Mouse (Mus musculus): ENCODE measurements around the gene Ank. TPM values are rescaled to one million over a fixed set of nuclear protein-coding genes. Genes with fewer than 3 reads are reported as not detected.
A peak's percentile ranks its signal among the peaks of the same experiment; 100 is the strongest.

The Ank gene
- not detected in 2 replicates for polyA plus RNA-seq (2012; ENCODE audit: insufficient read depth, insufficient read length, low replicate concordance, missing spikeins)

DNA sequence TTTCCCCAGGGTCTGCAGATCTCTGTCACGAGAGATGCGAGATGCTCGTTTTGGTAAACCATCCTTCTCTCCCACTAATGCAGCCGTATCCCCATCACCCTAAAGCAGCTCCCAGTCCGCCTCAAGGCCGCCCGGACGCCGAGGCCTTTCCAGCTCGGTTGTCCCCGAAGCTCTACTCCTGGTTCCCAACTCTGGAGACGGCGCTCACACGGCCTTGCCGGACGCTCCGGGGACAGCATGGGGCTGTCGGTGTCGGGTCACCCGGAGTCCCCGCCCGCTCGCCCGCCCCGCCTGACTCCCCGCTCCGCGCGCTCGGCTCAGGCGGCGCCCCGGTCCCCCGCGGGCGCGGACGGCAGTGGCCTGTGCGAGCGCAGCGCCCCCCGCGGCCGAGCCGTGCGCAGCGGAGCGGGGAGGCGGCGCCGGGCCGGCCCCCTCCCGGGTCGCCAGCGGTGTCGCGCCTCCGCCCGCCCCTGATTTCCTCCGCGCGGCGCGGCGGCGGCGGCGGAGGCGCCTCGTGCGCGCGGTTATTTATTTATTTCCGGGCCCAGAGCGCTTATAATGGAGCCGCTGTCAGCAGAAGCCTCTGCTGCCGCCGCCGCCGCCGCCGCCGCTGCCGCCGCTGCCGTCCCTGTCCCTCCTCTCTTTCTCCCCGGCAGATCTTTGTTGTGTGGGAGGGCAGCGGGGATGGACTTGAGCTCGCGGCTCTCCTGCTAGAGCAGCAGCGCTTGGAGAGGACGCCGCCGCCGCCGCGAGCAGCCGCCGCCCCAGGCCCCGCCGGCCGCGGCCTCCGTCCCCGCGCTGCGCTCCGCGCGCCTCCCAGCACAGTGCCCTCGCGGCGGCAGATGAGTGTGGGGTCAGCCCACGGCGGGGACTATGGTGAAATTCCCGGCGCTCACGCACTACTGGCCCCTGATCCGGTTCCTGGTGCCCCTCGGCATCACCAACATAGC is at the start of gene Ank:
TSS of gene Ank (plus strand) at position 547 of the 950 bp plus-strand sequence.
- WGBS, result 3% methylated on average over 120 of the region's 120 CpGs
- H3K4me1 ChIP-seq (ENCODE audit: control insufficient read depth, insufficient read depth, low read length), result peaks cover 10% of the 10 kb centered on the region
- no peak for TF ChIP-seq POLR2A (IDR thresholded peaks at IDR 0.05; ENCODE audit: insufficient read depth, low read depth, low read length)
- peak; percentile 34 for TF ChIP-seq CTCF (IDR thresholded peaks at IDR 0.05; ENCODE audit: insufficient read depth, low read depth, low read length)

DNA sequence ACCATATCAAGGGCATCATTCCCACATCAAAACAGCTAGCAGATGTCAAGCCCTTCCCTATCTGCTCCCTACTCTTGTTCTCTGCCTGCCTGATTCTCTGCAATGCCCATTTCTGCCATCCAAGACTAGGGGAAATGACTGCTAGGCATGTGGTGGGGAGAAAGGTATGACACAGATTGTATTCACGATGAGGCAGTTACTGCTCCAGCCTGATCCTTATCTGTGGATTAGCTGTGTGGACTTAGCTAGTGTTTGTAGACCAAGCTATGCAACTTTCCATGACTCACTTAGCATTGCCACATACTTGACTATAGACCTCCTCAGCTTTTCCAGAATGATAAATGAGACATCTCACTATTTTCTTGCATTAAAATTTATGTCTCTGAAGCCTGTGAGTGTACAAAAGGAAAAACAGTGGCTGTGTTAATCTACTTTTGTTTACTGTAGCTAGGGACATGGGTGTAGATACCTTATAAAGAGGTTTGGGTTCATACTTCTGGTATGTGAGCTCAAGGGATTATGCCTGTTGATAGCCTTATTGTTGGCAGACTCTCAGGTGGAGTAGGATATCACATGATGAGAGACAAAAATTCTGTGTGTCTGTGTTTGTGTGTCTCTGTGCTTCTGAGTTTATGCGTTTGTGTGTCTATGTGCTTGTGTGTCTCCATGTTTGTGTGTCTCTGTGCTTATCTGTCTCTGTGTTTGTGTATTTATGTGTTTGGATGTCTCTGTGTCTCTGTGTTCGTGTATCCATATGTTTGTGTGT is 47.7 kb upstream of the Ank start:
- Histone ChIP-seq H3K27ac (ENCODE audit: insufficient read depth, low read depth, low read length) (no peak overlapping the region), H3K4me1 (ENCODE audit: control insufficient read depth, insufficient read depth, low read length) (no peaks in the 10 kb centered on the region), H3K4me3 (ENCODE audit: insufficient read depth, low read depth, low read length) (no peak overlapping the region)
- WGBS, result 91% methylated on average over 3 of the region's 3 CpGs
- TF ChIP-seq POLR2A (IDR thresholded peaks at IDR 0.05; ENCODE audit: insufficient read depth, low read depth, low read length) (no peak), CTCF (IDR thresholded peaks at IDR 0.05; ENCODE audit: insufficient read depth, low read depth, low read length) (no peak)

More for the DNA sequence above, at the start of gene Ank:
- Histone ChIP-seq H3K27ac (ENCODE audit: insufficient read depth, low read depth, low read length) (peak within 1 kb of the TSS; percentile 99), H3K4me3 (ENCODE audit: insufficient read depth, low read depth, low read length) (peak within 1 kb of the TSS; percentile 100)

DNA sequence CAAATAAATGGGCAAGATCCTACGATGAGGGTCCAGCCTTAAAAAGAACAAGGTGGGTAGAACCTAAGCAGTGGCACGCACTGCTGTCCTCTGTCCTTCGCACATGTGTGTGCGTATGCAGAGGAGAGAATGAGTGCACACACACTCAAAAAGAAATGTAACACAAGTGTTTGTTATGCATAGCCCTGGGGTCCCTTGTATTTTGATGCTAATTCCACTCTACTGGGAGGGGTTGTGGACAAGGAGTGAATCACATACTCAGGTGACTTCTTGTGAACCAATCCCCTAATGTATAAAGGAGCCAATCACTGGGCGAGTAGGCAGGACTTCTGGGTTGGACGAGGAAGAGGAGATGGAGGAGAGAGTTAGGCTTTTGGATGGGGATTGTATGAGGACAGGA is 44.9 kb upstream of the Ank start:
- TF ChIP-seq CTCF (IDR thresholded peaks at IDR 0.05; ENCODE audit: insufficient read depth, low read depth, low read length) (no peak), POLR2A (IDR thresholded peaks at IDR 0.05; ENCODE audit: insufficient read depth, low read depth, low read length) (no peak)
- Histone ChIP-seq H3K27ac (ENCODE audit: insufficient read depth, low read depth, low read length) (no peak overlapping the region), H3K4me1 (ENCODE audit: control insufficient read depth, insufficient read depth, low read length) (no peaks in the 10 kb centered on the region), H3K4me3 (ENCODE audit: insufficient read depth, low read depth, low read length) (no peak overlapping the region)
- WGBS, result 87% methylated on average over 6 of the region's 6 CpGs

DNA sequence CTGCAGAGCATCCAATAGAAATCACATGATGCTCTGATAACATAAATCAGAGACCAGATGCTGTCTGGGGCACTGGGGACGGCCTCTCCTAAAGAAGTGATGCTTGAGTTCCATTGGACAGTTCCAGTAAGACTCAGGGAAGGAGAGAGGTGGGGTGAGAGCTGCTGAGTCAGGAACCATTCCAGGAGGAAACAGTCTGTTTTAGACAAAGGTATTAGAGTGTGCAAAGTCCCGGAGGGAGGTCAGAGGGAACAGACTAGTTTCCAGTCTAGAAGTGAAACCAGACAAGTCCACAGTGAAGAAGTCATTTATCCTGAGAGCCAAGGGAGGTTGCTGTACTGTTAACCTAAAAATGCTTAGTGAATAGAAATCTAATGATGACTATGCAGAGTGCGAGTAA is 38.9 kb upstream of the Ank start:
- Histone ChIP-seq H3K4me1 (ENCODE audit: control insufficient read depth, insufficient read depth, low read length) (peaks cover 5% of the 10 kb centered on the region; the same call in 1 of the 2 replicates), H3K27ac (ENCODE audit: insufficient read depth, low read depth, low read length) (no peak overlapping the region), H3K4me3 (ENCODE audit: insufficient read depth, low read depth, low read length) (no peak overlapping the region)
- 91% methylated on average over 3 of the region's 3 CpGs for WGBS
- TF ChIP-seq POLR2A (IDR thresholded peaks at IDR 0.05; ENCODE audit: insufficient read depth, low read depth, low read length), result no peak

DNA sequence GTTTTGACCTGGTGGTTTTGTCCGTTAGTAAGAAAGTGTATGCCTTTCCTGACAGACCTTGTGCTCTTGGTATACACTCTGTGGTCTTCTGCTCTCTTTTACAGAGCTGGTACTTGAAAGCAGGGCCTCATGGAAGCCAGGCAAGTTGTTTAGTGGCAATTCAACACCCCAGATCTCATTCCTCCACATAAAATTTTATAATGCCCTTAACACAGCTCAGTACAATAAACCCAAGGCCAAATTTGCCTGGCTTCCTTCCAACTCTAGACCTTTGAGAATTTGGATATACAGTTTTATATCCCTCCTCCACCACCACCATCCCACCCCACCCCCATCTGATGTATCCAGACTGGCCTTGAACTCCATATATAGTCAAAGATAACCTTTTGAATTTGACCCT is 36.2 kb upstream of the Ank start:
- no peak overlapping the region for H3K27ac ChIP-seq (ENCODE audit: insufficient read depth, low read depth, low read length)
- WGBS, result 94% methylated on average over 1 of the region's 1 CpGs
- TF ChIP-seq POLR2A (IDR thresholded peaks at IDR 0.05; ENCODE audit: insufficient read depth, low read depth, low read length), result no peak
- TF ChIP-seq CTCF (IDR thresholded peaks at IDR 0.05; ENCODE audit: insufficient read depth, low read depth, low read length), result no peak
- no peak overlapping the region for H3K4me3 ChIP-seq (ENCODE audit: insufficient read depth, low read depth, low read length)
- H3K4me1 ChIP-seq (ENCODE audit: control insufficient read depth, insufficient read depth, low read length), result peaks cover 5% of the 10 kb centered on the region; the same call in 1 of the 2 replicates

DNA sequence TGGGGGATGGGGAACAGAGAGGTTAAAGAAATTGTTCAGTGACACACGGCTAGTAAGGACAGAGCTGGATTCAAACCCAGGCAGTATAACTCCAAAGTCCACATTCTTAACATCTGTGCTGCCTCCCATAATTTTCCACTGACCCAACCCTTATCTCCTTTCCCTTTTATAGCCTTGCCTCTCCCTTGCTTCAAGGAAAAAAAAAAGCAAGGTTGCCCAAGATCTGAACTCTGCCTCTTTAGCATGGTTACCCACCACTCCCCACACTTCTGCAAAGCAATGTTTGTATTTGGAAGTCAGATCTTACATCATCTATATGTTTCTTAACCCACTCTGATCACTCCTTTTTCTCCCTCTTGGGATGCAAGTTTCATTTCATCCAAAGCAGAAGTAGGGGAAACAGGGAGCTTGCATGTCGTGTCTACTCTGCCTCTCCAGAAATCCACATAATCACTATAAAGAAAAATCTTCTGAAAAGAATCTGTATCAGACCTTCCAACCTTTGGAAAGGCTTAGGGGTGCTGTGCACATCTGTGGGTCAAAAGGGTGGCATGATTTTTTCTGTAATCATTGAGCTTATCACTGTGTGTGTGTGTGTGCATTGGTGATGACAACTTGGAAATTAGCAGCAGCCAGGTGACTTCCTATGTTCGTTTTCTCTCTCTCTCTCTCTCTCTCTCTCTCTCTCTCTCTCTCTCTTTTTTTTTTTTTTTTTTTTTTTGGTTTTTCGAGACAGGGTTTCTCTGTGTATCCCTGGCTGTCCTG is 33.4 kb upstream of the Ank start:
- no peak for TF ChIP-seq POLR2A (IDR thresholded peaks at IDR 0.05; ENCODE audit: insufficient read depth, low read depth, low read length)
- TF ChIP-seq CTCF (IDR thresholded peaks at IDR 0.05; ENCODE audit: insufficient read depth, low read depth, low read length), result no peak
- no peak overlapping the region for H3K4me3 ChIP-seq (ENCODE audit: insufficient read depth, low read depth, low read length)
- 86% methylated on average over 3 of the region's 4 CpGs for WGBS
- peaks cover 5% of the 10 kb centered on the region; the same call in 1 of the 2 replicates for H3K4me1 ChIP-seq (ENCODE audit: control insufficient read depth, insufficient read depth, low read length)
- no peak overlapping the region for H3K27ac ChIP-seq (ENCODE audit: insufficient read depth, low read depth, low read length)

DNA sequence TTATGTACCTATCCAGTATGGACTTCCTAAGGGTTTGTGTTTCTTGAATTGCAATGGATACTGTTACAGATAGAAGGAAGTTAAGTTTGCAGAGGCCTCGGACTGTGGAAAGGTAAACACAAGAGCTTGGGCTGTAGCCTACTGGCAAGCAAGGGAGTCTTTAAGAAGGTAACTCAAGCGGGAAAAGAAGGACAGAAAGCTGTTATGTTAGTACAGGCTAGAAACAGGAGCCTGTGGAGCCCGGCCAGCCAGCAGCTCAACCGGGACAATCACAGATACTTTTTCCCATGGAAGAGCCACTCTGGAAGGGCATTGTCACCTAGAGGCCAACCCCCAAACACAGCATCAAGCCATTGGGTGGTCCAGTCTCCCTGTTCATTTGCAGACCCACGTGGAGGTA is 31.1 kb upstream of the Ank start:
- no peaks in the 10 kb centered on the region for H3K4me1 ChIP-seq (ENCODE audit: control insufficient read depth, insufficient read depth, low read length)
- TF ChIP-seq POLR2A (IDR thresholded peaks at IDR 0.05; ENCODE audit: insufficient read depth, low read depth, low read length), result no peak
- no peak for TF ChIP-seq CTCF (IDR thresholded peaks at IDR 0.05; ENCODE audit: insufficient read depth, low read depth, low read length)
- no peak overlapping the region for H3K4me3 ChIP-seq (ENCODE audit: insufficient read depth, low read depth, low read length)
- no peak overlapping the region for H3K27ac ChIP-seq (ENCODE audit: insufficient read depth, low read depth, low read length)
- WGBS, result 89% methylated on average over 5 of the region's 5 CpGs

DNA sequence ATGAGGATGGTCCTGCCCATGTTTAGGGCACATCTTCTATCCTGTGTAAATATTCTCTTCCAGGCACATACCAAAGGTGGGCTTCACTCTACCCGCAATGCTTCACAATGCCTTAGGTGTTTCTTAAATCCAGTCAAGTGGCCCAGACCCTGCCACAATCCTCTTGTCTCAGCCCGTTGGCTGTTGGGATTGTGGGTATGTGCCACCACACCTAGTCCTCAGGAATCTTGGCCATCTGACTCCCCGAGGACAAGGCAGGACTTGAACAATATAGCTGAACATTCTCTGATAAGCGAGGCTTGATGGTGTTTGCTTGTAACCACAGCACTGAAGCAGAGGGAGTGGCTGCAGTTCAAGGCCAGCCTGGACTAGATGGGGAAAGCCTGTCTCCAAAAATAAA is 30.3 kb upstream of the Ank start:
- TF ChIP-seq POLR2A (IDR thresholded peaks at IDR 0.05; ENCODE audit: insufficient read depth, low read depth, low read length), result no peak
- no peak for TF ChIP-seq CTCF (IDR thresholded peaks at IDR 0.05; ENCODE audit: insufficient read depth, low read depth, low read length)
- no peak overlapping the region for H3K4me3 ChIP-seq (ENCODE audit: insufficient read depth, low read depth, low read length)
- no peaks in the 10 kb centered on the region for H3K4me1 ChIP-seq (ENCODE audit: control insufficient read depth, insufficient read depth, low read length)
- no peak overlapping the region for H3K27ac ChIP-seq (ENCODE audit: insufficient read depth, low read depth, low read length)
- 90% methylated on average over 4 of the region's 4 CpGs for WGBS

All from olfactory bulb, adult 2 months (tissue).